In the genomic region with DNA sequence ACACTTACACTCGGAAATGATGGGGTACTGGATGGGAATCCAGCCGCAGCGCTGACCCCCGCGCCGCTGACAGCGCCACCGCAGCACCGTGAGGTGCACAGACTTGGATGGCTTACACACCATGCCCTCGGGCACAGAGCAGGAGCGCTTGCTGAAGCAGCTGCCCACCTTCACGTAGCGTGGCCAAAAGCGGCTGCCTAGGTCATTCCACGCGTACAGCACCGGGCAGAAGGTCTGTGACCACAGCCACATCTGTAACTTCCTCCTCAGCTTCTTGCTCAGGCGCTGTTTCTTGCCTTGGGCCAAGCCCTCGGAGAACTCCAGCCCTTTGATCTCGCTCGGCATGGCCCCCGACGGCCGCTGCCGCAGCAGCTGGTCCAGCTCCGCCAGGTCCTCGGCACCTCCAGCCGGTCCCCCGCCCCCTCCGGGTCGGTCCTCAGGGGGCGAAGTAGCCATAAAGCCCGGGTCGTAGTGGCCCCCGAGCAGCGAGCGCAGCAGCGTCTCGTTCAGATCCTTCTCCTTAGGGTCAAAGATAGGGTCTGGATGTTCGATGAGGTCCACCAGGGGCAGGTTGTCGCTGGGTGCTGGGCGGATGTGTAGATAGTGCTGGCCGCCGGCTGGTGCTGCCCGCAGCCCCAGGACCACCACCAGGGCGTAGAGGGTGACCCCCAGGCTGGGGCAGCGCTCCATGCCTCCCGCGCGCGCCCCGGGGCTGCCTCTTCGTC, we compare ENCODE assay signal across 8 mouse cellular contexts. TPM values are rescaled to one million over a fixed set of nuclear protein-coding genes. Genes with fewer than 3 reads are reported as not detected.
DNase-seq lines count a peak whose midpoint lies in the region; ATAC-seq and TF ChIP-seq lines count a peak whose summit lies in the region.

No protein-coding gene starts in this region.

- H3K4me2 ChIP-seq in hindbrain, embryonic 14.5 days (replicated peaks): peak overlapping the region; percentile 93
- peak overlapping the region; percentile 85 for H3K4me2 ChIP-seq in liver, embryonic 11.5 days

- H3K79me2 ChIP-seq in heart, adult 2 months (replicated peaks; ENCODE audit: control insufficient read depth, insufficient read depth, low read length): no peaks in the 10 kb centered on the region

- no peaks in the 10 kb centered on the region for H3K4me1 ChIP-seq in heart, adult 2 months (ENCODE audit: control insufficient read depth, insufficient read depth, low read length)
- no peaks in the 10 kb centered on the region for H3K4me1 ChIP-seq in embryonic fibroblast, embryonic 13.5 days (ENCODE audit: control insufficient read depth, insufficient read depth, low read length)
- H3K4me1 ChIP-seq in hindbrain, embryonic 14.5 days (replicated peaks; ENCODE audit: control insufficient read depth, insufficient read depth, low read length): peaks cover 18% of the 10 kb centered on the region
- peaks cover 5% of the 10 kb centered on the region; the same call in 1 of the 2 replicates for H3K4me1 ChIP-seq in liver, embryonic 11.5 days (replicated peaks; ENCODE audit: control insufficient read depth, insufficient read depth, low read length)

- peak overlapping the region; percentile 33; the same call in 1 of the 2 replicates for H3K9ac ChIP-seq in heart, adult 2 months (ENCODE audit: low read depth, low read length)
- peak overlapping the region; percentile 77 for H3K9ac ChIP-seq in hindbrain, embryonic 14.5 days
- 0 out of 2 replicates have a peak overlapping the region, but pooled peaks have one; percentile 20 for H3K9ac ChIP-seq in liver, embryonic 11.5 days (ENCODE audit: low read depth, low read length)

- H3K27ac ChIP-seq in heart, adult 2 months: no peak overlapping the region
- H3K27ac ChIP-seq in embryonic fibroblast, embryonic 13.5 days (ENCODE audit: insufficient read depth, low read length): no peak overlapping the region
- peak overlapping the region; percentile 87 for H3K27ac ChIP-seq in hindbrain, embryonic 14.5 days
- H3K27ac ChIP-seq in liver, embryonic 11.5 days (ENCODE audit: low read depth, low read length): no peak overlapping the region

- 2% methylated on average over 53 of the region's 53 CpGs for WGBS in heart, adult 2 months
- under 1% methylated on average over 53 of the region's 53 CpGs for WGBS in hindbrain, embryonic 14.5 days
- 1% methylated on average over 53 of the region's 53 CpGs for WGBS in liver, embryonic 11.5 days

- H3K4me3 ChIP-seq in heart, adult 2 months: peak overlapping the region; percentile 56
- H3K4me3 ChIP-seq in embryonic fibroblast, embryonic 13.5 days (ENCODE audit: insufficient read depth, low read length): peak overlapping the region; percentile 42
- peak overlapping the region; percentile 71 for H3K4me3 ChIP-seq in hindbrain, embryonic 14.5 days (replicated peaks; ENCODE audit: low read length)
- peak overlapping the region; percentile 57 for H3K4me3 ChIP-seq in liver, embryonic 11.5 days (ENCODE audit: low read depth, low read length)

- 0 out of 2 replicates have a peak, but pooled peaks cover 2% of the 10 kb centered on the region for H3K9me3 ChIP-seq in hindbrain, embryonic 14.5 days (ENCODE audit: control insufficient read depth, low read length)
- no peaks in the 10 kb centered on the region for H3K9me3 ChIP-seq in liver, embryonic 11.5 days (ENCODE audit: control insufficient read depth, low read length)

- intact Hi-C loops in heart, adult 2 months (cut with DNase I): loop anchor here (5.0 to 10.0 kb wide), 2 partner anchors 219 to 317 kb away; no protein-coding TSS in a partner anchor
- intact Hi-C loops in heart, postnatal 25 days (cut with DNase I): loop anchor here (2.0 to 5.0 kb wide), 3 partner anchors 201 to 309 kb away; no protein-coding TSS in a partner anchor

- no peak for TF ChIP-seq EP300 in heart, adult 2 months (IDR thresholded peaks at IDR 0.05; ENCODE audit: insufficient read depth, low read depth, low read length)

- peaks cover 18% of the 10 kb centered on the region for H3K27me3 ChIP-seq in heart, adult 2 months (ENCODE audit: control insufficient read depth, insufficient read depth, low read length)
- H3K27me3 ChIP-seq in hindbrain, embryonic 14.5 days (ENCODE audit: control insufficient read depth, insufficient read depth, low read length): no peaks in the 10 kb centered on the region; the same call in 1 of the 2 replicates
- peaks cover 63% of the 10 kb centered on the region for H3K27me3 ChIP-seq in liver, embryonic 11.5 days (replicated peaks; ENCODE audit: control insufficient read depth, insufficient read depth, low read length)

- no peak for ATAC-seq in hindbrain, embryonic 14.5 days (ENCODE audit: low FRiP score)
- ATAC-seq in liver, embryonic 11.5 days (replicated peaks; ENCODE audit: low FRiP score): no peak
- ATAC-seq in megakaryocyte-erythroid progenitor cell, adult 5-6 weeks (replicated peaks; ENCODE audit: low FRiP score, low TSS enrichment, poor library complexity, severe bottlenecking): no peak

- DNase-seq in heart, adult 2 months: peak; percentile 10 to 39
- no peak for DNase-seq in heart, postnatal 25 days (ENCODE audit: low spot score)
- DNase-seq in Muller cell, postnatal 12 days (ENCODE audit: inconsistent ontology term): peak; percentile 14
- DNase-seq in hindbrain, embryonic 14.5 days (ENCODE audit: low spot score): no peak
- peak; percentile 45 for DNase-seq in liver, embryonic 11.5 days (ENCODE audit: low spot score)
- peak; percentile 15 for DNase-seq in ovary, postnatal 14 days (ENCODE audit: low spot score)

- TF ChIP-seq POLR2A in heart, adult 2 months (IDR thresholded peaks at IDR 0.05; ENCODE audit: insufficient read depth, low read depth, low read length): no peak
- no peak for TF ChIP-seq POLR2A in embryonic fibroblast, embryonic 13.5 days (IDR thresholded peaks at IDR 0.05; ENCODE audit: low read depth, low read length)

- no peak for TF ChIP-seq CTCF in heart, adult 2 months (IDR thresholded peaks at IDR 0.05)
- TF ChIP-seq CTCF in embryonic fibroblast, embryonic 13.5 days (IDR thresholded peaks at IDR 0.05; ENCODE audit: borderline replicate concordance, insufficient read depth, low read length): peak; percentile 20; the same call in 1 of the 2 replicates

- no peaks in the 10 kb centered on the region for H3K36me3 ChIP-seq in heart, adult 2 months (ENCODE audit: control insufficient read depth, insufficient read depth, low read length)
- H3K36me3 ChIP-seq in hindbrain, embryonic 14.5 days (replicated peaks; ENCODE audit: control insufficient read depth, insufficient read depth): no peaks in the 10 kb centered on the region
- H3K36me3 ChIP-seq in liver, embryonic 11.5 days (ENCODE audit: control insufficient read depth, insufficient read depth, low read length): no peaks in the 10 kb centered on the region

RNA-seq across cellular contexts. Expression of a gene that starts 0.6 kb away (rescaled TPM):
- under 1 TPM; 0.18 to 0.20 TPM for total RNA-seq in heart, adult 2 months (2021)
- polyA plus RNA-seq in heart, adult 2 months (2012; rRNA removed): 0.18 and 0.39 TPM in 2 replicates
- total RNA-seq in heart, postnatal 25 days (2021): under 1 TPM; 0.25 to 0.44 TPM
- polyA plus RNA-seq in embryonic fibroblast, embryonic 13.5 days (2011; ENCODE audit: insufficient read length, low read depth, missing spikeins): 0.97 and 2.0 TPM in 2 replicates
- polyA plus RNA-seq in hindbrain, embryonic 14.5 days (2014; fragmentation: Nextera tagmentation; extraction: Ambion mirVana): 4.0 and 6.1 TPM in 2 replicates
- polyA plus RNA-seq in liver, embryonic 11.5 days (2014; fragmentation: Nextera tagmentation; extraction: Ambion mirVana): 0.36 and 0.38 TPM in 2 replicates
- not detected in 2 replicates for total RNA-seq in megakaryocyte-erythroid progenitor cell, adult 5-6 weeks (2014; fragmentation: Nextera tagmentation)
- total RNA-seq in megakaryocyte-erythroid progenitor cell, adult 5-6 weeks (2017): not detected in 2 replicates

Comparison
In these comparisons a context has a peak if more than half of its experiments do, and no peak if none do; other contexts are left out.
1. DNase-seq: peak in heart, adult 2 months (2 of 2), Muller cell, postnatal 12 days (single experiment), liver, embryonic 11.5 days (single experiment) and ovary, postnatal 14 days (single experiment); none in heart, postnatal 25 days (single experiment) and hindbrain, embryonic 14.5 days (single experiment).
2. H3K9ac ChIP-seq: peak in every context shown above with its lines; median percentile 77 in hindbrain, embryonic 14.5 days; 33 in heart, adult 2 months; 20 in liver, embryonic 11.5 days.
3. Peak in every context shown above with its lines, with median percentiles within 50 percentile points of each other: H3K4me3 ChIP-seq.